Mouse (Mus musculus) lung, postnatal 0 days (tissue): Measurements from ENCODE around the gene Luc7l2. TPM values are rescaled to one million over a fixed set of nuclear protein-coding genes. Genes with fewer than 3 reads are reported as not detected.
A peak's percentile ranks its signal among the peaks of the same experiment; 100 is the strongest.

Experiments used
- ATAC-seq: fragments of 200-750 bp; cut with Nextera tagmentation; 2 replicates; pipeline ENCODE4 v1.8.0; 2017; ENCODE audit warnings: moderate library complexity
- DNase-seq: peaks from one replicate; pipeline ENCODE4 v3.0.0-alpha.2; 2016; ENCODE audit warnings: low spot score
- H3K27ac ChIP-seq: fragments of 300-500 bp; sonication (generic); 2 replicates; pipeline ENCODE4 v1.5.1; 2014; ENCODE audit warnings: antibody characterized with exemption, mild to moderate bottlenecking, low read length, mixed read lengths
- H3K27me3 ChIP-seq: fragments of 300-500 bp; sonication (generic); replicated peaks from 2 replicates; pipeline ENCODE4 v1.6.1; 2014; ENCODE audit warnings: low read length, mixed read lengths; ENCODE audit not compliant: insufficient read depth
- H3K36me3 ChIP-seq: fragments of 300-500 bp; sonication (generic); 2 replicates; pipeline ENCODE4 v1.6.1; 2014; ENCODE audit warnings: low read length, mixed read lengths; ENCODE audit not compliant: insufficient read depth
- H3K4me1 ChIP-seq: fragments of 300-500 bp; sonication (generic); 2 replicates; pipeline ENCODE4 v1.6.1; 2014; ENCODE audit warnings: antibody characterized with exemption, low read depth, low read length, mixed read lengths; ENCODE audit not compliant: insufficient read depth
- H3K4me2 ChIP-seq: fragments of 300-500 bp; sonication (generic); replicated peaks from 2 replicates; pipeline ENCODE4 v1.6.1; 2014; ENCODE audit warnings: low read depth, mild to moderate bottlenecking, low read length, moderate library complexity, mixed read lengths
- H3K4me3 ChIP-seq: fragments of 300-500 bp; sonication (generic); 2 replicates; pipeline ENCODE4 v1.5.1; 2014; ENCODE audit warnings: low read depth, low read length
- H3K9ac ChIP-seq: fragments of 300-500 bp; sonication (generic); replicated peaks from 2 replicates; pipeline ENCODE4 v1.6.1; 2014; ENCODE audit warnings: low read depth, mild to moderate bottlenecking
- H3K9me3 ChIP-seq: fragments of 300-500 bp; sonication (generic); 2 replicates; pipeline ENCODE4 v1.6.1; 2016; ENCODE audit warnings: low read length, mixed read lengths
- CTCF ChIP-seq: IDR thresholded peaks from 2 replicates; pipeline ENCODE4 v1.5.1; 2016; ENCODE audit warnings: antibody characterized with exemption, mild to moderate bottlenecking
- EP300 ChIP-seq: IDR thresholded peaks from 2 replicates; pipeline ENCODE4 v1.6.1; 2016; ENCODE audit warnings: antibody characterized with exemption, mild to moderate bottlenecking, control low read depth
- WGBS: fragments of 180-500 bp; shearing (Covaris S2); extraction: QIAGEN DNeasy Blood & Tissue Kit; methylation state at CpG from one replicate; pipeline ENCODE4 v1.1.7; 2014; 5-methylcytosine and 5-hydroxymethylcytosine counted together
- polyA plus RNA-seq: library from polyadenylated mRNA; unstranded; fragments of >200 nt; fragmentation: Nextera tagmentation; extraction: Ambion mirVana; gene quantifications from 2 replicates; pipeline ENCODE4 v1.2.1, GENCODE M21; 2015

The Luc7l2 gene
- polyA plus RNA-seq, 1 experiment from 2014 or later = 37.8 TPM

GRCm38 (mm10) chr6:38576096-38576495 is 25.0 kb downstream of the Luc7l2 start:
- Histone ChIP-seq H3K27me3 (no peaks in the 10 kb centered on the region), H3K4me3 (no peak overlapping the region), H3K36me3 (peaks cover 20% of the 10 kb centered on the region), H3K9ac (no peak overlapping the region), H3K4me2 (no peak overlapping the region), H3K9me3 (no peaks in the 10 kb centered on the region), H3K27ac (no peak overlapping the region), H3K4me1 (no peaks in the 10 kb centered on the region)
- TF ChIP-seq CTCF = no peak
- TF ChIP-seq EP300 = no peak
- 85% methylated on average over 2 of the region's 2 CpGs for WGBS
- no peak for ATAC-seq
- DNase-seq = no peak

- Histone ChIP-seq H3K4me1 (no peaks in the 10 kb centered on the region), H3K27me3 (no peaks in the 10 kb centered on the region), H3K9me3 (no peaks in the 10 kb centered on the region), H3K27ac (no peak overlapping the region), H3K4me2 (no peak overlapping the region), H3K9ac (no peak overlapping the region), H3K4me3 (no peak overlapping the region), H3K36me3 (peaks cover 24% of the 10 kb centered on the region; the same call in 1 of the 2 replicates)
- no peak for DNase-seq
- TF ChIP-seq CTCF = no peak
- no peak for TF ChIP-seq EP300
- 90% methylated on average over 3 of the region's 3 CpGs for WGBS
- ATAC-seq = no peak
These were observed 29.2 kb downstream of the Luc7l2 start for GRCm38 (mm10) chr6:38580112-38580857.

- 84% methylated on average over 3 of the region's 3 CpGs for WGBS
- no peak for DNase-seq
- peaks cover 31% of the 10 kb centered on the region; the same call in 1 of the 2 replicates for H3K36me3 ChIP-seq
- no peak overlapping the region for H3K9ac ChIP-seq
- no peaks in the 10 kb centered on the region for H3K4me1 ChIP-seq
- no peak for TF ChIP-seq CTCF
- TF ChIP-seq EP300 = no peak
- no peaks in the 10 kb centered on the region for H3K27me3 ChIP-seq
- no peaks in the 10 kb centered on the region for H3K9me3 ChIP-seq
- no peak overlapping the region for H3K4me3 ChIP-seq
- no peak overlapping the region for H3K4me2 ChIP-seq
- no peak for ATAC-seq
- H3K27ac ChIP-seq = no peak overlapping the region
These were observed 30.6 kb downstream of the Luc7l2 start for GRCm38 (mm10) chr6:38581711-38582110.

GRCm38 (mm10) chr6:38597481-38597880 is 46.3 kb downstream of the Luc7l2 start:
- Histone ChIP-seq H3K9ac (no peak overlapping the region), H3K4me3 (no peak overlapping the region), H3K27me3 (no peaks in the 10 kb centered on the region), H3K36me3 (peaks cover 19% of the 10 kb centered on the region; the same call in 1 of the 2 replicates), H3K4me2 (no peak overlapping the region), H3K4me1 (no peaks in the 10 kb centered on the region), H3K27ac (no peak overlapping the region), H3K9me3 (no peaks in the 10 kb centered on the region)
- TF ChIP-seq CTCF = 0 out of 2 replicates have a peak, but pooled peaks have one; percentile 31
- no peak for TF ChIP-seq EP300
- 92% methylated on average over 4 of the region's 4 CpGs for WGBS
- no peak for DNase-seq
- no peak for ATAC-seq

- TF ChIP-seq CTCF (no peak), EP300 (no peak)
- Histone ChIP-seq H3K36me3 (no peaks in the 10 kb centered on the region), H3K27ac (no peak overlapping the region), H3K4me2 (no peak overlapping the region), H3K4me3 (no peak overlapping the region), H3K9me3 (no peaks in the 10 kb centered on the region), H3K9ac (no peak overlapping the region), H3K4me1 (no peaks in the 10 kb centered on the region), H3K27me3 (no peaks in the 10 kb centered on the region)
- WGBS = 59% methylated on average over 2 of the region's 2 CpGs
- DNase-seq (no peak), ATAC-seq (no peak)
These were observed 58.8 kb downstream of the Luc7l2 start for GRCm38 (mm10) chr6:38609892-38610291.

GRCm38 (mm10) chr6:38622406-38622805 is 71.3 kb downstream of the Luc7l2 start:
- Histone ChIP-seq H3K4me2 (no peak overlapping the region), H3K9ac (no peak overlapping the region), H3K4me1 (no peaks in the 10 kb centered on the region), H3K36me3 (peaks cover 4% of the 10 kb centered on the region; the same call in 1 of the 2 replicates), H3K9me3 (no peaks in the 10 kb centered on the region), H3K27me3 (no peaks in the 10 kb centered on the region), H3K4me3 (no peak overlapping the region), H3K27ac (no peak overlapping the region)
- no peak for TF ChIP-seq CTCF
- 85% methylated on average over 1 of the region's 1 CpGs for WGBS
- DNase-seq (no peak), ATAC-seq (no peak)
